Mouse (Mus musculus) kidney, postnatal 10 days (tissue): ENCODE results near the gene Rnf13.
"Not testable (repeated sequence)": the region's sequence is repeated elsewhere in the genome, so short reads cannot be mapped to it uniquely, and the experiment has no call there.

Experiments
- DNase-seq: peaks from one replicate; pipeline ENCODE4 v3.0.0; 2021; ENCODE audit warnings: mixed read lengths

Rnf13 gene

DNA sequence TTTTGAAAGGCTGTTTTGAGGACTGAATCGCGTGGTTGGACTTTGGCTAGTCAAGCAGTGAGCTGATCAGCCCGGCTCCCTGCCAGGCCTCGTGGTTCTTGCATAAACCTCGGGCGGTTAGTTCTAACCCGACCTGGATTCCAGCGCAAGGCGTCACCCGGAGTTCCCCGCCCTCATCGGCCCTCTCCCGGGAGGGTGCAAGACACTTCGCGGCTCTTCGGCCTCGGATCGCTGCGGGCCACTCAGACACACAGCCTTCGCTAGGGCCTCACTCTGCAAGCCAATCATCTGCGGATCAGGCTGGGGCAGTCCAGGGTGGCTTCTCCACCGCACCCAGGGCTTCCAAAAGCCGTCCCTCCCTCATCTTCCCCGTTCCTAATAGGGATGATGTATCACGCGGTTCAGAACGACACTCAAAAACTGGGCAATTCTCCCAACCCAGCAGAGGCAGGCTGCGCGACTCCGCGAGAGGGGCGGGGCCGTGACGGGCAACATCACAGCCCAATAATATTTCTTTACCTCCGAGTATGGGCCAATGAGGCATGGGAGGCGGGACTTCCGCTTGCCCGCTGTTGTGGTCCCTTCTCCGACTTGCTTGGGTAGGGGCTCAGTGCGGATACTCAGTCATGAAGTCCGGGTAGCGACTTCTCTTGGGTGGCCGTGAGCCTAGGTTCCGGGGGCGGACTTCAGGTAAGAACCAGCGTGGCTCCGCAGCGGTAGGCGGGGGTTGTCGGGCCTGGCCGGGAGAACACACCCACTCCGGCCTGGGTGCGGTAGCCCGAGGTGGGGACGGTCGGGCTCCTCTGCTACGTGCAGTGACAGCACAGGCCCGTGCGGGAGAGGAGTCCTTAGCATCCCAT, at the start of gene Rnf13:
Gene Rnf13 (plus strand): TSS at position 552 of the 860 bp plus-strand sequence.
- peak; percentile 98 for DNase-seq

DNA sequence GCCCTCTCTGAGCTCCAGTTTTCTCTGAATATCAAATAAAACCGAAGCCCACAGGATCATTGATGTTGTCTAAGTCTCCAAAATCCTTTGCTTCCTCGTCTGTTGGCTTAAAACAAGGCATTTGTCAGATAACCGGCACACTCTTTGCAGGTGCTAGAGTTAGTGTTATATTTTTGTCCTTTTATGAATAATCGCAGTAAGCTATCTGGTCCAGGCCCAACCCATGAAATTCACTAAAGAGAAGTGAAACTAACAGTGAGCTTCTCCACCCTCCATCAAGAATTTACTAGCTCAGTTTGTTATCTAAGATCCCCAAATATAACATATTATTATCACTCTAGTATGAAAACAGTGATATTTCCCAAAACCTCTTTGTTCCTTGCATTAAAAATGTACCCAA, 44.1 kb upstream of the Rnf13 start:
- DNase-seq = no peak

DNA sequence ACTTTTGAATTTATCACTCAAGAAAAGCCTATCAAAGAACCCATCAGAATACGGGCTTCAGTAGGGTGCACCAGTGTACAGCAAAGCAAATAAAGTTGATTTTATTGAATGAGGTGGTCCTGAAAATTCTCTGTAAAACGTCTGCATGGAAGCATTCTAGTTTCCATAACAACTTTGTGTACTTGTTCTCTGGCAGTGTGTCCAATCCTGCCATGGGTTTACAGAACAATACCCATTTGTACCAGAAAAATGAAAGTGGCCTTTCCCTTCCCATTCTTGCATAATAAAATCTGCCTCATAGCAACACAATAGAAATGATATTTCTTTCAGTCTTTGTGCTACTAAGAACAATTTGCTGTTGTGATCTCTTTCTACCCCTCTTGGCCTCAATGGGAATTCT, 43.1 kb upstream of the Rnf13 start, which contains the start of gene Ankub1:
Gene Ankub1 (minus strand): TSS at position 81 of the 400 bp plus-strand sequence.
- DNase-seq = no peak

DNA sequence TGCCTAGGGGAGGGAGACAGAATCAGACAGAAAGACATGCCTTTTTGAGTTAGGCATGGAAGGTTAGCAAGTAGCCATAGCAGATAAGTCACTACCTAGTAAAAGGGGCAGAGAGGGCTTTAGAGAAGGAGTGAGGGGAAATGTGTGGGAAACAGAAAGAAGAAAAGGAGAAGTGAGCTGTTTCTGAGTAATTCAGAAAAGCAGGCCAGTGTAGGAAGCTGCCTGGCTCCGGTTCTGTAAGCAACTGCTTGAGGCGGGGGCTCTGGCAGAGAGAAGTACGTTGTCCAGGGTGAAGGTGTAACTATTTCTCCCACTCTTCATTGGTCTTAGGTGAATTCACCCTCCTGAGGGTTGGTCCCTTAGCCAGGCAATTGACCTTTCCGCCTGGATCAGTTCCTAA, 39.6 kb upstream of the Rnf13 start:
- DNase-seq = no peak

DNA sequence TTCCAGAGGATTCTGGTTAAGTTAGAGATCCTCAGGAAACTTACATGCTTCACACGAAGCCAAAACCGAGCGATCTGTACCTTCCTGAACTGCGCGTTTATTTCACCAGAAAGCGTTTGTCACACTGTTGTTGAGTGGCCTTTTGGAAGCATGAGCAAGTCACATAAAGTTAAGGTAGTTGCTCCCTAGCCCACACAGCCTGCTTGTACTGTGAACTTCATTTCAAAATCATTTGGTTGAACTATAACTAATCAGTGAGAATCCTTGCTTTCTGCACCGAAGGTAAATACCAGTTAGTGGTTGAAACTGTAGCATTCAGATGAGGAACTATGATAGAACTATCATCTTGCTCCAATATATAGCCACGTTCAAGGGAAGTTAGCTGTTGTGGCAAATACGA, 39.1 kb upstream of the Rnf13 start:
- no peak for DNase-seq

DNA sequence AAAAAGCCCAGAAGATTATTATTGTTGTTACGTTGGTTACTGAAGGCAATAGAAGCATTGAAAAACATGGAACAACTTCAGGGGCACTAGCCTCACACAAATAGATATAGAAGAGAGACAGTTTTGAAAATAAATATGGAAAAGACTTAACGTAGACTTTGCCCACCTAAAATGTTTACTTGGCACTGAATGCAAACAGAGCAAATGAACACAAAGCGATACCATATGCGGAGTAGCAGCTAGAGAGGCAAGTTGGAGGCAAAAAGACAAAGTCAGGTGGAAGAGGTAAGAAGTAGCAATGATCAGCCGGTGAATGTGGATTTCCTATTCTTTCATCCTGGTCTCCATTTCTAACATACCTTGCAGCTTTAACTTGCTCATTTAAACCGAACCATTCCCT, 21.7 kb upstream of the Rnf13 start:
- no peak for DNase-seq

DNA sequence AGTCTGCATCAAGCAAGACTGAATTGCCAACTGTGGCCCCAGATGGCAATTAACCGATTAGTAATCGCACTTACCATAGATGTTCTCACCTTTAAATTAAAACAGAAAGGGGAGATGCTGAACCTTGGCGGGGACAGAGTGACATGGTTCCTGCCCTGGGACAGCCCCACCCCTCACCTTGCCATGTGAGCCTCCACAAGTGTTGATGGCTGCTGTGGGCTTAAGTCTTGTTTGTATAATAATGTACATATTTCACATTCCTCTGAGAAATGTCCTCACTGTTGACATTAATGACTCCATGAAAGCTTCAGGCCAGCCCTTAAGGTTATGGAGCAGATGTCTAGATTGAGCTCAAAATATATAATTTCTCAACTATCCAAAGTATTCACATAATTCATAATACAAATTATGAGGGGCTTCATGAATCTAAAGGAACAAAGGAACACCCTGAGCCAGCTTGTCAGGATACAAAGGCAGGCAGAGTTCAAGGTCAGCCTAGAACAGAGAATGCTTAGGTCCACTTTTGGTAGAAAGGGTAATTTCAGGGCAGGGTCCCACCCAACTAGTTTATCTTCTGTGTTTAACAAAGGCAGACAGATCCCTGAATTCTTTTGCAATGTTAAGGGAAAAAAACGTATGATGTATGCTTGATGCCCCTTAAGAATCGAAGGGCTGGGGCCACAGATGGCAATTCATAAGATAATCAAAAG, 3.5 kb upstream of the Rnf13 start:
- no peak for DNase-seq

DNA sequence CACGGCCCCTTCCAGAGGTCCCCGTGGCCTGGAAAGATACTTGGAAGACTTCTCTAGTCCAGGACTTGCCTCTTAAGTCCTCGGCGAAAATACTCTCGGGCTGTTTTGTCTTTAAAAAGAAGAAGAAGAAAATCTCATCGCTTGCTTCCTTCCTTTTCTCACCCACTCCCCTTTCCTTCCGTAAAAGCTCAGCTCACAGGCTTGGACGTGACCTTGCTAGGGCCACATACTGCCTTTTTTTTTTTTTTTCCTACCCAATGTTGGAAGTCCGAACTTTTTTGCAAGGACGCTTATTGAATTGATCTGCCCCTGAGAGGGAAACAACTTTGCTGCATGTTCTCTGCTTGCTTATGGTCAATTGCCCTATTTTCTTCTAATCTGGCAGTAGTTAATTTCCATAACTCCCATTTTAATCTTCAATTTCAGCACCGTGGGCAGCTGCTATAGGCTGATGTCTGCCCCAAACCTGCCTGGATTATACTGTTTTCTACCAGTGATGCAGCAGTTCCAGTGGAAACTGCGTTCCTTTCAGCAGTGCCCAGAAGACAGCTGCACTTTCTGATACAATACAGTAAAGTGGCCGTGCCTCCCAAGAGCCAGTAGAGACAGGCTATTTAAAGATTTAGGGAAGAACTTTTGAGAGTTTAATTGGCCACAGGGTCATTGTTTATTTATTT, 695 bp downstream of the Rnf13 start:
- DNase-seq = peak; percentile 13

DNA sequence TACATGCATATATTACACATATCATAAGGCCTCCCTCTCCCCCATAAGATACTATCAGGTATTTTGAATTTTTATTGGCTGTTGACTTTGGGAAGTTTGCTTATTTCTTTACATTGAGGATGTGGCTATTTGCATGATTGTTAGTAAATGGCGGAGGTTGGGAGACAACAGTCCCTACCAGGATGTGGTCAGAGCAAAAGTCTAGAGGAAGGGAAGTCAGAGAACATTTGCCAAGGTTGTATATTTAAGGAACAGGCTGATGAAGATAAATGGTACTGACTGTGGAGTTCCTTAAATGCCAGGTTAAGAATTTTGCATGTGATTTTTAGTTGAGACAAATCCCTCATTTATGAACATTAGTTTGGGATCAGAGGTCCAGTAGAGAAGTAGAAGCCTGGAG, 4.0 kb downstream of the Rnf13 start:
- no peak for DNase-seq

DNA sequence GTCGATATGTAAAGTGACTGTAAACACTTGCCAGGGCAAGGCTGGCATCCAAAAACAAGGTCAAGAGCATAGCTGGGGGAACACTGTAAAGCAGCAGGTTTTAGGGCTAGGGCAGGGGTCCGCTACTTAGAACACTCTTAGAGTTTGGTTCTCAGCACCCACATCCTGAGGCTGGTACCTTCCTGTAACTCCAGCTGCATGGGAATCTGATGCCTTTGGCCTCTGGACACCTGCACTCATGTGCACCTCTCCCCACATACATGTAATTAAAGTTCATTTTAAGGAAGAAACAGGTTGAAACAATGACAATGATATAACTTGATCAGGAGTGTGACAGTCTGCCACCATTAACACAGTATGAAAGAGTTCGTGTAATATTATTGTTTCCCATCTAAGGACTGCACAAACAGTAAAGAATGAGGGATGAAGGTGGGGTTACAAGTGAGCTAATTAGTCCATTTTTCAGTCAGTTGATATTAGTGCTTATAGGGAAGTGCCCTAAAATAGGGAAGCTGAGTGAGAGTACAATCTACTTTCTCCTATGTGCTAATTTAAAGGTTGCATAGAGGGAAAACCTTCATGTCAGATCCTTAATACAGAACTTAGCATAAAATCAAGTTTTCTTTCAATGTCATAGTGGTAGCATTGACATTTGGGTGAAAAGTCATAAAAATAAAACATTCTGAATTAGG, 12.9 kb downstream of the Rnf13 start:
- no peak for DNase-seq

DNA sequence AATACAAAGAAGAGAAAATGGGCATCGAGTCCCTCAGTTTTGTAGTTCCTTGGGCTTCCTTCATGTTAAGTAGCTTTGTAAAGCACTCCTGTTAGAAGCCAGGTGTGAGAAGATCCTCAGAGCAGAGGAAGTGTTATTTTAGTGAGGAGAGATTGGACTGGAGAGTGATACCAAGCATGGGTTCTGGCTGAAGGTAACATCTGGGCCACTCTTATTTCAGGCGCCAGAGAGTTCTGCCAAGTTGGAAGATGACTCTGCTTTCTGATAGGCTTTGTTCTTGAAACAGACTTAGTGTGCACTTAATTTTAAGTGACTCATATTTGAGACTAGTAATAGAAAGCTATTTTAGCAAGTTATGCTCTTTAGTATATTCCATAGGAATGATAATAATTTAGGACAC, 41.1 kb downstream of the Rnf13 start:
- DNase-seq = no peak

DNA sequence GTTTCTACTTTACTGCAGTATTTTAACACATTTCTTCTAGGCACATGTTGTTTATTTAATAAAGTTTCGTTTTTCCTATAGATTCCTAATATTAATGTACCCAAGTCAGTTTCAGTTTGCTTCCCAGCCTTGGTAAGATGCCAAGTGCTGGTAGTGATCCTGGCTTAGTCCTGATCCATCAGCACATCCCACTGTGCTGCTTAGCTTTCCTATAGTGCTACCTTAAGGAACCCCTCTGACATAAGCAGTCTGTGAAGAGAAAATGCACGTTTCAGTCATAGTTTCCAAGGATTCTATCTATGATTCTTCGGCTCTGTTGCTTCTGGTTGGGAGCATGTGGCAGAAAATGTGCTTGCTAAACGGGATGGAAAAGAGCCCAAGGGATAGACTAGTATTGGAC, 52.6 kb downstream of the Rnf13 start:
- DNase-seq = no peak

DNA sequence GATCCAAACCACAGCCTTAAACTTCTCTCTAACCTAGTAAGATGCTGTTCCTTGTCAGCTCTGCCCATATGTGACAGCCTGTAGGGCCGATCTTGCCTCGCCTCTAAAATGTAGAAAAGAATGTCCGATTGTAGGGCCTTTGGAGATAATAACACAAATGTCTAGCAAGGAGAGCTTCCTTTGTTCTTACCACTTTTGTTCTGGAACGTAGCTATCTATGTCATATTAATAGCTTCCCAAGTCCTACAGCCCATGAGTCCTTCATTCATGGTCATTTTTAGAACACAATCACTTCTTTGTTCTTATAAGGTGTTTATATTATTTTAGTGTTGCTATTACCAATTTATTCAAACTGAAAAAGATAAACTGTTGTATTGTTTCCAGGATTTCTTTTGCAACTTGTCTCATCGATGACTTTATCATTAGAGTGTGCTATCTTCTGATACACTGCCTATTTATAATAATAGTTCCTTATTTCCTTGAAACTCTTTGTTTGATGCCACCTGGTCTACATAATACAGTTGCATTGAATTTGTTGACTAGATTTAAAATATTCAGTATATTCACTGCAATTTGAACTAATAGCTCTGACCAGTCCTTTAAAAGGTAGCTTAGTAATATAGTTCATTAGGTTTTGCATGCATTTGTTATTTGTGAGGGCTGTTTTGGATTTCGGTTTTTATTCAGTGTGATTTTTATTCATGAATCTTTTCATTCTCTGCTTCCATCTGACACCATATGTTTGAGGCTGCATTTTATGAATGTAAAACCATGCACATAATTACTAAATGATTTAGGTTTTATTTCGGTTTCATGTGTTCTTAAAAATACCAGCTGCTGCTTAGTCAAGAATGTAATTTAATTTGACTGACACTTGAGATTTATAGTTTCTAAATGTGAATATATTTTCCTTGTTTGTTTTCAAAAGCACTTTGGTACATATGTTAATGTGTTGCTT, 53.4 kb downstream of the Rnf13 start:
- no peak for DNase-seq

DNA sequence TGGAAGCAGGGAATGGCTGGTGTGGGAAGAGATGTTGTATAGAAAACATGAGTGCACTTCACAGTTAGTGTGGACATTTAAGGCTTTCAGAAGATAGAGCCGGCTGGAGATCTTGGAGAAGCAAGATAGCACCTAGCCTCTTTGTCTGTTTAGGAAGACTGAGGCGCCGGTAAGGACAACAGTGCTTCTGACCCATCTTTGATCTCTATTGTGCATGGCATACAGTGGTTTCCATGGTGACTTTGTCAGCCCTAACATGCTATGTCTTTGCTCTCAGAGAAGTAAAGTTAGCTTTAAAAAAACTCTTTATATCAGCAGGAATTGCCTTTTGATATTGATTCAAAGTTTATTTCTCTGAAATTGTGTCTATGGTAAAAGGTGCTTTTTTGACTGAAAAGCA, 55.2 kb downstream of the Rnf13 start:
- no peak for DNase-seq

DNA sequence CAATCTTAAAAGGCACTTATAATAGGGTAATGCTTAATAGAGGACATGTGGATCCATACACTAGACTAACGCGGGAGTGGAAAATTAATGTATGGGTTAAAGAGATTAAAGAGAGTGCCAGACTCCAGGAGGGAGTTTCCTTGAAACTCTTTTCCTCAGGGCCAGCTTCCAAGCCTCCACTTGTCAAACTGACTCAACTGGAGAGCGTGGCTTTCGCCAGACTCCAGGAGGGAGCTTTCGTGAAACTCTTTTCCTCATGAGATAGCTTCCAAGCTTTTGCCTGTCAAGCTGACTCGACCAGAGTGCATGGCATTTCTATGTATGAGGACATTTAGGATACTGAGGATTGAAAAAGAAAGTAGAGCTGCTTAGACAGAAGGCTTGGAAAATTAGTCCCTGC, 59.2 kb downstream of the Rnf13 start:
- DNase-seq = not testable (repeated sequence)

DNA sequence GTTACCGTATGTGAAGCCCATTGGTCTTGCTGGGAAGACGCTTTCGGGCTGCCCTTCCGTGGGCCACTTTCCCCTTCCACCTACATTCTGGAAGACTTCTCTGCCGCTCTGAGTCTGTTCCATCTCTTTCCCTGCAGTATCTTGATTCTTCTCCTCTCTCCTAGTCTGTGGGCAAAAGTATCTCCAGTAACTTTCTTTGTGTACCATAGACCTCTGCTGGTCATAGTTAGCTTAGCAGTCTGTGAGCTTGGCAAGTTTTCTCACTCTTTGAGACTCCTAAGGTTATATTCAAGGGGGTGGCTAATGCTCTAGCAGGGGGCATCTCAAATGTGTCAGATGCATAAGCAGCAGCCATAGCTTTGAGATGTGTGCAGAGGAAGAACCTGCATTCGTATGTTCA, 79.6 kb downstream of the Rnf13 start:
- DNase-seq = peak; percentile 14

DNA sequence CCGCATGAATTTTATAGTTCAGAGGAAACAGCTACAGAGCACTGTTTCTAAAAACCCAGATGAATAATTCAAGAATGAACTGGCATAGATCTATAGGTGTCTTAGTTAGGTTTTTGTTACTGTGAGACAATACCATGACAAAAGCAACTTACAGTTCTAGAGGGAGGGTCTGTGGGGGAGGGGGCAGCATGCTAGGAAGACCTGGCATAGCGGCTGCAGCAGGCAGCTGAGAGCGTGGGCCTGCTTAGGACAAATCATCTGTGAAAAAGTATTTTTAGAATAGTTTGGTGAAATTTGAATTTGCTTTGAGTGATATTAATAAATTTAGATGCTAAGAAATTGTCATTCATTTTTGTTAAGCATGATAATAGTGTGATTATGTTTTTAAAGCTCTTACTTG, 90.0 kb downstream of the Rnf13 start:
- no peak for DNase-seq

DNA sequence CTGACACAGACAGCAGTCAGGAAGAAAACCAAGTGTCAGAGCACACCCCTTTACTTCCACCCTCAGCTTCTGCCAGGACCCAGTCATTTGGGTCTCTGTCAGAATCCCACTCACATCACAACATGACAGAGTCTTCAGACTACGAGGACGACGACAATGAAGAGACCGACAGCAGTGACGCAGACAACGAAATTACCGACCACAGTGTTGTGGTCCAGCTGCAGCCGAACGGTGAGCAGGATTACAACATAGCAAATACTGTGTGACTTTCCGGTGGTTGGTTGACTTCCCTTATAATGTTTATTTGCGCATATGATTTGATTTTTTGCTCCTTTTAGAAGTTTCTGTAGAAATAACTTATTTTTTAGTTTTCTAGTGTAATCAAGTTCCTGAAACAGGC, 97.7 kb downstream of the Rnf13 start:
- DNase-seq = no peak

DNA sequence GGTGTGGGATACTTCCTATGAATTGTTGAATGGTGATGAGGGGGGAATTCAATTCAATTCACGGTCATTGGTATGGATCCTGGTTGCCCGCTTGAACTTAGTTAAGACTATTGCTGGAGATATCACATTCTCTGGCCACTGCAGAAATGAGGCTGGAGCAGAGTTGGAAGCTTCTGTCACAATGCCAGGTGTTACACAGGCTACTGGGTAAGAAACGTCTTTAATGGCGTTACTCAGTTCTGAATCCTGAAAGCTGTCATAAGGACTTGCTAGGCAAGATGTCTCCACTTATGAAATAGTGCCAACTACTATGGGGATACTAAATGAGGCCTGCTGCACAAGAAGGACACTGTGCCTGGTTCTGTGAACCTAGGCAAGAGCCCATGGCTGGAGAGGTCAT, 101.0 kb downstream of the Rnf13 start:
- DNase-seq = no peak

DNA sequence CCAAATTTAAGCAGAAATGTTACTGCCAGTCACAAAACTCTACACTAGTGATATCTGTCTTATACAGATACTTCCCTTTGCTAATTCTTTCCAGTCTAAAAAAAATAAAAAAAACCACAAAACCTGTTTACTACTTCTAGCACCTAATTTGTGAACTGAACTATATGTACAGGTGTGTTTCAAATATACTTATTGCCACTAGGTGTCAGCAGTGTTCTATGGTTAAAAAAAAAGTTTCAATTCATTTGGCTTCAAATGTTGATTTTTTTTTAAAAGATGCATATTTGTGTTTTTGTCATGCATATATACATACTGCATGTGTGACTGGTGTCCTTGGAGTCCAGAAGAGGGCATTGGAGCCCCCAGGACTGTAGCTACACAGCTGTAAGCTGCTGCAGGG, 107.9 kb downstream of the Rnf13 start:
- DNase-seq = no peak

DNA sequence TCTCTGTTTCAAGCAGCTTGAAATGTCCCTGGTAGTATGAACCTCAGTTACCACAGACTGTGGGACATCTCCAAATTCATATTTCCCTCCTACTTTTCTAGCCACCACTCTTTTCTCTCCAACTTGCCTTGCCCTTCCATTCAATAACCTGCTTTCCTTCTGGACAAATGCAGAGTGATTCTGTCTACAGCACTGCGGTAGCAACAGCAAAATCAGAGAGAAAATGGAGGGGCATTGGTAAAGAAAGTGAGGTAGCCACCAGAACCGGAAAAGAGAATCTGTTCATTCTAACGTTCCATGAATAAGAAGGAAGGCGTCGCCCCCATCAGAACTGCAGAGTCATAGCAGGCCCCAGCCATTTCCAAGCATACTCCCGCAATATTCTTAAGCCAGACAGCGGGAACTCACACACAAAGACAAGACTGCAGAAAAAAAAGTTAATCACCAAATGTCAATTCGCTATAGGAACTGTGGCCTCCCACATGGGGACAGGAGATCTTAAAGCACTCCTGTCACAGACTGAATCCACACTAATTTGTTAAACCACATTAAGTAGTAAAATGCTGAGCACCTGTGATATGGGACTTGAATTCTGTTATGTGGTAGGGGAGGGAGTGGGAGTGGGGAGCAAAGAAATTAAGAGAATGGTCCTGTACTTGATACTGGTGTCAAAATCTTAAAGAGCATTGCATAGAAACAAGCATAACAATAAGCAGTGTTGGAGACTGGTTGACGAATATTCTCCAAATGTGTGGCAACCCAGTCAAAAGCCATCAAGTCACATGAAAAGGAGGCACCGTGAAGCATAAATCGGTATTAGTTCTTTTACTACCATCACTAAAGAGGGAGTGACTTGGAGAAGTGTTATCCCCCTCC, 110.2 kb downstream of the Rnf13 start:
- DNase-seq = peak; percentile 30
